Mouse (Mus musculus) limb, embryonic 14.5 days (tissue): ENCODE data around the gene Cradd. TPM values are rescaled to one million over a fixed set of nuclear protein-coding genes. Genes with fewer than 3 reads are reported as not detected.
A peak's percentile ranks its signal among the peaks of the same experiment; 100 is the strongest.

ENCODE experiments used
- ATAC-seq: fragments of 200-750 bp; cut with Nextera tagmentation; 2 replicates; pipeline ENCODE4 v1.8.0; 2017; ENCODE audit warnings: low read depth, moderate number of reproducible peaks, moderate TSS enrichment; ENCODE audit not compliant: low FRiP score
- DNase-seq: peaks from one replicate; pipeline ENCODE4 v3.0.0-alpha.2; 2015; ENCODE audit warnings: low spot score
- H3K27ac ChIP-seq: fragments of 300-500 bp; sonication (generic); replicated peaks from 2 replicates; pipeline ENCODE4 v1.5.1; 2014; ENCODE audit warnings: low read depth, mild to moderate bottlenecking, low read length, moderate library complexity, mixed read lengths
- H3K27me3 ChIP-seq: fragments of 300-500 bp; sonication (generic); 2 replicates; pipeline ENCODE4 v1.6.1; 2014; ENCODE audit warnings: low read length, mixed read lengths; ENCODE audit not compliant: control insufficient read depth, insufficient read depth
- H3K36me3 ChIP-seq: fragments of 300-500 bp; sonication (generic); 2 replicates; pipeline ENCODE4 v1.6.1; 2014; ENCODE audit warnings: mild to moderate bottlenecking, low read length, moderate library complexity, mixed read lengths; ENCODE audit not compliant: control insufficient read depth, insufficient read depth
- H3K4me1 ChIP-seq: fragments of 300-500 bp; sonication (generic); 2 replicates; pipeline ENCODE4 v1.6.1; 2014; ENCODE audit warnings: antibody characterized with exemption, low read length, mixed read lengths; ENCODE audit not compliant: control insufficient read depth, insufficient read depth
- H3K4me2 ChIP-seq: fragments of 300-500 bp; sonication (generic); replicated peaks from 2 replicates; pipeline ENCODE4 v1.6.1; 2014; ENCODE audit warnings: low read depth, mild to moderate bottlenecking, low read length, moderate library complexity; ENCODE audit not compliant: severe bottlenecking
- H3K4me3 ChIP-seq: fragments of 300-500 bp; sonication (generic); replicated peaks from 2 replicates; pipeline ENCODE4 v1.5.1; 2014; ENCODE audit warnings: low read length
- H3K9ac ChIP-seq: fragments of 300-500 bp; sonication (generic); 2 replicates; pipeline ENCODE4 v1.6.1; 2014; ENCODE audit warnings: mild to moderate bottlenecking, low read depth, low read length, moderate library complexity; ENCODE audit not compliant: severe bottlenecking
- H3K9me3 ChIP-seq: fragments of 300-500 bp; sonication (generic); 2 replicates; pipeline ENCODE4 v1.6.1; 2016; ENCODE audit warnings: low read length; ENCODE audit not compliant: control insufficient read depth
- POLR2A ChIP-seq: fragments of 200-500 bp; IDR thresholded peaks from 2 replicates; pipeline ENCODE4 v1.8.0; 2012; ENCODE audit warnings: inconsistent platforms, mild to moderate bottlenecking, moderate library complexity, borderline replicate concordance; ENCODE audit not compliant: insufficient read depth, insufficient read length; ENCODE audit errors: extremely low read depth
- WGBS: fragments of 180-500 bp; shearing (Covaris S2); extraction: QIAGEN DNeasy Blood & Tissue Kit; methylation state at CpG from one replicate; pipeline ENCODE4 v1.1.7; 2014; 5-methylcytosine and 5-hydroxymethylcytosine counted together
- polyA plus RNA-seq, 2 experiments: library from polyadenylated mRNA; depleted of rRNA in 1 of 2; stranded (reverse) in 1 of 2; unstranded in 1 of 2; fragments of >200 nt; fragmentation: Nextera tagmentation in 1 of 2; extraction: Ambion mirVana in 1 of 2; gene quantifications; 2 replicates each; pipeline versions ENCODE4 v1.2.1 to v1.2.3; 2012 to 2014

The Cradd gene
- polyA plus RNA-seq, 2 experiments: 8.1 to 10.4 TPM

DNA sequence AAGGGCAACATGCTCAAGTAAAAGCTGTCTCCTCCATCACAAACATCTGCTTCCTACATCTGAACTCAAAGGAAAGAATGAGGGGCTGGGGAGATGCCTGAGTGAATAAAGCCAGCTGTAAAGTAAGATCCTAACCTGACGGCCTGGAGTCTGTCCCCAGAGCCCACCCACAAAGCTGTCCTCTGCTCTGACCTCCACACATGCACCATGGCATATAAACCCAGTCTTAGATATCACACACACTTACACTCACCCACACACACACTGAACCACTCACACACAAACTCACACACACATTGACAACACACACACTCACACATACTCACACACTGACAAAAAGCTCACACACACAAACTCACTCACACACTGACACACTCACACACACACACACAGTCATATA, 96.3 kb downstream of the Cradd start:
- no peak for TF ChIP-seq POLR2A
- ATAC-seq (no peak), DNase-seq (no peak)
- H3K4me3 ChIP-seq: no peak overlapping the region
- no peak overlapping the region for H3K9ac ChIP-seq
- H3K36me3 ChIP-seq: no peaks in the 10 kb centered on the region
- H3K27me3 ChIP-seq: no peaks in the 10 kb centered on the region
- no peaks in the 10 kb centered on the region for H3K9me3 ChIP-seq
- H3K27ac ChIP-seq: no peak overlapping the region
- no peak overlapping the region for H3K4me2 ChIP-seq
- 19% methylated on average over 1 of the region's 1 CpGs for WGBS
- H3K4me1 ChIP-seq: peaks cover 18% of the 10 kb centered on the region

DNA sequence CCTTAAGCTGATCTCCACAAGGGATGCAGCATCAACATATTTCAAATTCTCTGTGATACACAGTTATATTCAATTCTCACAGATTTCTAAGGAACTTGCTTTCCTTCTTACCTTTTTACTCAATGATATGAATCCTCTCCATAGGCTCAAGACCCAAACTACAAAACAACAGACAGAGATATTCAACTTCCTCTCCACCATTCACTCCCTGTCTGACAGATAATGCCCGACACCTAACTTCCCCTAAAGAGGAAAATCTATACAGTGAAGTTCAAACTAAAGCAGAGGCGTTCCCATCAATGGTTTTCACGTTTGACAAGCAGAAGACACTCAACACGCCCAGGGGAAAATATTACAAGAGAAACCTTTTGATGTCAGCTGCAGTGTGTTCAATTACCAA, 97.2 kb downstream of the Cradd start:
- H3K36me3 ChIP-seq: no peaks in the 10 kb centered on the region
- no peak overlapping the region for H3K4me3 ChIP-seq
- H3K27me3 ChIP-seq: no peaks in the 10 kb centered on the region
- H3K27ac ChIP-seq: no peak overlapping the region
- no peaks in the 10 kb centered on the region for H3K9me3 ChIP-seq
- peaks cover 14% of the 10 kb centered on the region for H3K4me1 ChIP-seq
- DNase-seq (no peak), ATAC-seq (no peak)
- H3K4me2 ChIP-seq: no peak overlapping the region
- no peak overlapping the region for H3K9ac ChIP-seq
- no peak for TF ChIP-seq POLR2A
- WGBS: 57% methylated on average over 4 of the region's 4 CpGs

DNA sequence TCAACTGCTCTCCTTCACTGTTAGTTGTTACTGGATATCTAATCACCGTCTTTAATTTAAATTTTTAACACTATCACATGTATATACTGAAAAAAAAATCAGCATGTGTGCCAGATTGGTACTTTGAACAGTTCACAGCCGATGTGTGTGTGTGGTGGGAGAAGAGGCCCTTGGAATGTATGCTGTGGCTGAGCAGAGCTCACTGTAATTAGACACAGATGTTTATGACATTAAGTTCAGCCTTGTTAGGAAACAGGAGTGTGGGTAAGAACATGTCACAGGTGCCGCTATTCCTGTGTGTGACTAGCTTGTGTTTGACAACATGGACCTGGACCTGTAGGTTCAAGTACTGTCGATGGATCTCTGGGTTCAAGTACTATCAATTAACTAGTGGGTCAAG, 98.9 kb downstream of the Cradd start:
- TF ChIP-seq POLR2A: no peak
- H3K9ac ChIP-seq: no peak overlapping the region
- no peaks in the 10 kb centered on the region for H3K36me3 ChIP-seq
- DNase-seq: no peak
- WGBS: 23% methylated on average over 4 of the region's 4 CpGs
- H3K4me3 ChIP-seq: no peak overlapping the region
- H3K27ac ChIP-seq: no peak overlapping the region
- no peaks in the 10 kb centered on the region for H3K9me3 ChIP-seq
- peaks cover 14% of the 10 kb centered on the region for H3K4me1 ChIP-seq
- H3K27me3 ChIP-seq: no peaks in the 10 kb centered on the region
- no peak for ATAC-seq
- no peak overlapping the region for H3K4me2 ChIP-seq

DNA sequence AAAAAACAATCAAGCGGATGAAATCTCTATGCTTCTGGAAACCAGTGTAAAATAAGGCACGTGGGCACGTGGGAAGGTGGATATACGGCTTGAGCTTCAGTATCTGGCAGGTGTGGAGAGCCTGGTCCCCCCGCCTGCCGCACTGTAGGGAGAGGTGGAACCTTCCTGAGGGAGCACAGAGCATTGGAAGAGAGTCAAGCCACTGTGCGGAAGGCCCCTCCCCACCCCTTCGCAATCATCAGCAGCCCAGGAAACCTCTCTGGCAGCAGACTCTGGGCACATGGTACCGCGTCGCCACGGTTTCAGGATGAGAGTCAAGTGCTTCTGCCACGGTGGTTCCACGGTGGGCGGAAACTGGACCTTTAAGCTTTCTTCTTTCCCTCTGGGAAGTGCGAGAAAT, 100.7 kb downstream of the Cradd start:
- Histone ChIP-seq H3K27ac (no peak overlapping the region), H3K9me3 (no peaks in the 10 kb centered on the region), H3K36me3 (no peaks in the 10 kb centered on the region), H3K9ac (no peak overlapping the region), H3K4me1 (peaks cover 12% of the 10 kb centered on the region), H3K27me3 (no peaks in the 10 kb centered on the region), H3K4me3 (no peak overlapping the region), H3K4me2 (no peak overlapping the region)
- no peak for TF ChIP-seq POLR2A
- 68% methylated on average over 16 of the region's 16 CpGs for WGBS
- ATAC-seq: no peak
- DNase-seq: no peak

DNA sequence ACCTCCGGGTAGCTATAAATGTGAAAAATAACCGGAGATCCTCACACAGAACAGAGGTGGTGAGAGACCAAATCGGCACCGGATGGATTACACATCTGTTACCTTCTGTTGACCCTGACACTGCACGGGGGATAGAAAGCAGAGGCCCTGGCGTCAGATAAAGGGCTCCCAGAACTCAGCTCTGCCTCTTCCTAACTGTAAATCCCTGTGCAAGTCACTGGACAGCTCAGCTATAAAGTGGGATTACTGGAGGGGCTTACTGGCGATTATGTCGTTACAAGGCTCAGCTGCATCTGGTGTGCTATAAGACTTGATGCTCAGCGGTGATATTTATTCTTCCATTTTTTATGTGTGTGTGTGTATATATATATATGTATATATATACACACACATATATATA, 102.0 kb downstream of the Cradd start:
- WGBS: 26% methylated on average over 9 of the region's 9 CpGs
- H3K36me3 ChIP-seq: no peaks in the 10 kb centered on the region
- no peak overlapping the region for H3K27ac ChIP-seq
- DNase-seq (no peak), ATAC-seq (peak; percentile 63; the same call in 1 of the 2 replicates)
- H3K27me3 ChIP-seq: no peaks in the 10 kb centered on the region
- TF ChIP-seq POLR2A: no peak
- no peak overlapping the region for H3K4me2 ChIP-seq
- no peak overlapping the region for H3K4me3 ChIP-seq
- no peak overlapping the region for H3K9ac ChIP-seq
- H3K4me1 ChIP-seq: peaks cover 5% of the 10 kb centered on the region; the same call in 1 of the 2 replicates
- no peaks in the 10 kb centered on the region for H3K9me3 ChIP-seq

DNA sequence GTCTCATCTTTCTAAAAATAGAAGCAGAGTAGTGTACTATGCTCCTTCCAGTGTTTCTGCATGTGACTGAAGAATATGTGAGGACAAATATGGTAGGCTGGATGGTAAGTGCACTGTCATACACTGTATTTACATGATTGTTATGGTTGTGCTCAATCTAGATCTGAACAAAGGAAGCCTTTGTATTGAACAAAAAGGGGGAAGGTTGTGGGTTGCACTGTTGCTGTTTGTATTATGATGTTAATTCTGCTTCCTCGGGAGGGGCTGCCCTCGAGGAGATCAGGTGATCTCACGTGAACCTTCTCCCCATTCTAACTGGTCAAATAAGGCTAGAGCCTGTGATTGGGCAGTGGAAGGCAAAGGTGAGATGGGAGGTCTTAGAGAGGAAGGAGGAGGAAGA, 103.4 kb downstream of the Cradd start:
- Histone ChIP-seq H3K36me3 (no peaks in the 10 kb centered on the region), H3K4me1 (peaks cover 5% of the 10 kb centered on the region; the same call in 1 of the 2 replicates), H3K4me2 (no peak overlapping the region), H3K9me3 (no peaks in the 10 kb centered on the region), H3K27me3 (no peaks in the 10 kb centered on the region), H3K27ac (no peak overlapping the region), H3K9ac (no peak overlapping the region), H3K4me3 (no peak overlapping the region)
- no peak for TF ChIP-seq POLR2A
- no peak for ATAC-seq
- WGBS: 83% methylated on average over 3 of the region's 3 CpGs
- DNase-seq: no peak
